ENCODE assay signal across 1 mouse cellular context in the genomic region with DNA sequence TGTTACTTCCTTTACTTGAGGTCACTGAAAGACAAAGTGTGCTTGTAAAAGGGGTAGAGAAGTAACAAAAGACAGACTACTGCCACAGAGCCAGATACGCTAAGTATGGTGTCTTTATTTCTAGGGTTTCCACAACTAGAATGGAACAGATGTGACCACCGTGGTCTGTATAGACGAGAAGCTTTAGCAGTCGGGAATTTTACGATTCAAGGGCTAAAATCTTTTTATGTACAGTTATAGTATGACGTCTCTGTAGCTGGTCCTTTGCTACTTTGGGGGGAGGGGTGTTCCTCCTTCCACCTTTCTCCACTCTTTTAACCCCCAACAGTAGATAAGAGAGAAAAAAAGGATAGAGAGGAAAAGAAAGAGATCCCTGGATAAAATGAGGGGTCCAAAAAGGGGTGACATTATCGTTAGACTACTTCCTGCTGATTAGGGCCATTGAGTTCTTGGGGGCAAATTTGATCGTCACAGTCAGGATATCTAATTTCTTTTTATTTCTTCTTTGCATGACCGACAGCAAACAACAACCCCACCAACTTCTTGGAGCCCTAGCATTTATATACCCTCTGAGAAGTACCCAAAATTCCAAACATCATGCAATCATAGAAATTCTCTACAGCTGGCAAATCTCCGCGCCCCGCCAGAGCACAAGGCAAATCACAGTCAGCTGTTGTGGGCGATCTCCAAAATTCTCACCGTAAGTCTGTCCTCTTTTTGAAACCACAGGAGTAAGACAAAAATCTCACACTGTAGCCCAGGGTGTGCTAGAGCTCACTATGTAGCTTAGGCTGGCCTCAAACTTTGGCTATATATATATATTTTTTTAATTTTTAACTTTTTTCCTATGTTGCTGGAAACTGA.
TF ChIP-seq lines count a peak whose summit lies in the region.

No protein-coding gene starts in this region.

TF ChIP-seq in CH12.LX, 34 proteins besides CTCF, POLR2A, EP300 and RAD21 (continued from another document):
- TF ChIP-seq TCF12 (IDR thresholded peaks at IDR 0.05; ENCODE audit: low read depth, low read length) (no peak), ETS1 (conservative IDR thresholded peaks at IDR 0.05; ENCODE audit: low read depth, low read length) (peak; percentile 32; the same call in 1 of the 2 replicates), GABPA (IDR thresholded peaks at IDR 0.05; ENCODE audit: insufficient replicate concordance, low read depth, low read length) (no peak), JUND (conservative IDR thresholded peaks at IDR 0.05; ENCODE audit: low read depth, low read length) (peak; percentile 33; the same call in 1 of the 2 replicates)
TF ChIP-seq in CH12.LX: peak in this region for 15.
